Mouse (Mus musculus) kidney, postnatal 0 days (tissue): ENCODE results near the gene Dgki. TPM values are rescaled to one million over a fixed set of nuclear protein-coding genes. Genes with fewer than 3 reads are reported as not detected.
"Not testable (repeated sequence)": the region's sequence is repeated elsewhere in the genome, so short reads cannot be mapped to it uniquely, and the experiment has no call there.

Experiments used
- ATAC-seq: fragments of 200-750 bp; cut with Nextera tagmentation; replicated peaks from 2 replicates; pipeline ENCODE4 v1.8.0; 2017; ENCODE audit warnings: low read depth, moderate number of reproducible peaks, moderate TSS enrichment, moderate library complexity; ENCODE audit not compliant: low FRiP score
- DNase-seq: peaks from one replicate; pipeline ENCODE4 v3.0.0-alpha.2; 2016; ENCODE audit warnings: low spot score
- H3K27ac ChIP-seq: fragments of 300-500 bp; sonication (generic); 2 replicates; pipeline ENCODE4 v1.5.1; 2014; ENCODE audit warnings: mild to moderate bottlenecking
- H3K27me3 ChIP-seq: fragments of 300-500 bp; sonication (generic); 2 replicates; pipeline ENCODE4 v1.6.1; 2014; ENCODE audit warnings: low read length, mixed read lengths; ENCODE audit not compliant: insufficient read depth
- H3K36me3 ChIP-seq: fragments of 300-500 bp; sonication (generic); 2 replicates; pipeline ENCODE4 v1.6.1; 2014; ENCODE audit warnings: low read length, mixed read lengths; ENCODE audit not compliant: insufficient read depth
- H3K4me1 ChIP-seq: fragments of 300-500 bp; sonication (generic); replicated peaks from 2 replicates; pipeline ENCODE4 v1.6.1; 2014; ENCODE audit warnings: antibody characterized with exemption, low read length, mixed read lengths; ENCODE audit not compliant: insufficient read depth
- H3K4me2 ChIP-seq: fragments of 300-500 bp; sonication (generic); 2 replicates; pipeline ENCODE4 v1.6.1; 2014; ENCODE audit warnings: mild to moderate bottlenecking, low read length, moderate library complexity, mixed read lengths
- H3K4me3 ChIP-seq: fragments of 300-500 bp; sonication (generic); replicated peaks from 2 replicates; pipeline ENCODE4 v1.5.1; 2014; ENCODE audit warnings: low read depth, low read length
- H3K9ac ChIP-seq: fragments of 300-500 bp; sonication (generic); 2 replicates; pipeline ENCODE4 v1.6.1; 2014; ENCODE audit warnings: low read depth, low read length
- H3K9me3 ChIP-seq: fragments of 300-500 bp; sonication (generic); replicated peaks from 2 replicates; pipeline ENCODE4 v1.6.1; 2016; ENCODE audit warnings: low read length, inconsistent platforms, mixed read lengths
- CTCF ChIP-seq: IDR thresholded peaks from 2 replicates; pipeline ENCODE4 v1.5.1; 2016; ENCODE audit warnings: antibody characterized with exemption, low read depth, mild to moderate bottlenecking, moderate library complexity
- WGBS: fragments of 180-500 bp; shearing (Covaris S2); extraction: QIAGEN DNeasy Blood & Tissue Kit; methylation state at CpG from one replicate; pipeline ENCODE4 v1.1.7; 2014; 5-methylcytosine and 5-hydroxymethylcytosine counted together
- polyA plus RNA-seq: library from polyadenylated mRNA; unstranded; fragments of >200 nt; fragmentation: Nextera tagmentation; extraction: Ambion mirVana; gene quantifications from 2 replicates; pipeline ENCODE4 v1.2.1, GENCODE M21; 2015

The Dgki gene
- polyA plus RNA-seq, 1 experiment from 2014 or later = 0.76 TPM

GRCm38 (mm10) chr6:37138816-37139215 is 161.2 kb downstream of the Dgki start:
- Histone ChIP-seq H3K9me3 (no peaks in the 10 kb centered on the region), H3K4me3 (no peak overlapping the region), H3K36me3 (no peaks in the 10 kb centered on the region), H3K27ac (no peak overlapping the region), H3K4me1 (no peaks in the 10 kb centered on the region), H3K27me3 (no peaks in the 10 kb centered on the region), H3K9ac (no peak overlapping the region), H3K4me2 (no peak overlapping the region)
- no peak for TF ChIP-seq CTCF
- ATAC-seq = no peak
- no peak for DNase-seq

- ATAC-seq (no peak), DNase-seq (no peak)
- H3K4me2 ChIP-seq = no peak overlapping the region
- H3K9me3 ChIP-seq = no peaks in the 10 kb centered on the region
- no peak overlapping the region for H3K4me3 ChIP-seq
- no peaks in the 10 kb centered on the region for H3K36me3 ChIP-seq
- no peaks in the 10 kb centered on the region for H3K27me3 ChIP-seq
- no peaks in the 10 kb centered on the region for H3K4me1 ChIP-seq
- H3K9ac ChIP-seq = no peak overlapping the region
- TF ChIP-seq CTCF = no peak
- H3K27ac ChIP-seq = no peak overlapping the region
- 73% methylated on average over 4 of the region's 4 CpGs for WGBS
Observed at GRCm38 (mm10) chr6:37131257-37131656, 168.7 kb downstream of the Dgki start.

DNA sequence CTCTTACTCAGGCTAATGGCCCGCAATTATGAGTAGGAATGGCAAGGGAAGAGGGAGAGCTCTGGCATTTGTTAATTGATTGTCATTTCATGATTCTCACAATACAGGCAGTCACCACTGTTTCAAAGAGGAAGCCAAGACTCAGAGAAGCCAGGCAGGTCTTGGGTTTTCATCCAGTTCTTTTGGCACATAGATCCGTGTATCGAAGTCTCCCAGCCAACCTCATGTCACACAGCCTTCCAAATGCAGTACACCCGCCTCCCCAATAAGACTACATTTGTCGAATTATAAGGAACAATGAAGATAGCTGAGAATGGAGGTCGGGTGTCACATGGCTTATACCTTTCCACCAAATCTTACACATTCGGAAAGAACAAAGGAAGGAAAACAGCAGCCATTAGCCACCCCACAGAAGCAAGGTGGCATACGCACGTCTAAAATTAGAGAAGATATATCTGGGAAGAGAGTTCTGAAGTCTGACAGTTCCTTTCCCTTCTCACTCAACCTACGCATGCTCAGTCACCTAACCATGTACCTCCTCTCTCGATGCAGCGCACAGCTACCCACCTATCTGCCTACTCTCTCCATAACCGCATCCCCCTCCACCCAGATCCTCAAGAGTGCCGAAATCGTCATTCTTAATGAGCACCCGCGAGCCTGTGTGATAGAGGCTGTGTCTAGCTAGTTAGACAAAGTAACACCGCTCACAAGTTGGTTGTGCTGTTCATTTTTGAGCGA is 179.4 kb downstream of the Dgki start:
- DNase-seq (no peak), ATAC-seq (no peak)
- Histone ChIP-seq H3K27me3 (no peaks in the 10 kb centered on the region), H3K4me1 (no peaks in the 10 kb centered on the region), H3K4me2 (no peak overlapping the region), H3K9me3 (no peaks in the 10 kb centered on the region), H3K9ac (no peak overlapping the region), H3K36me3 (no peaks in the 10 kb centered on the region), H3K4me3 (no peak overlapping the region), H3K27ac (no peak overlapping the region)
- 91% methylated on average over 19 of the region's 19 CpGs for WGBS
- TF ChIP-seq CTCF = no peak

DNA sequence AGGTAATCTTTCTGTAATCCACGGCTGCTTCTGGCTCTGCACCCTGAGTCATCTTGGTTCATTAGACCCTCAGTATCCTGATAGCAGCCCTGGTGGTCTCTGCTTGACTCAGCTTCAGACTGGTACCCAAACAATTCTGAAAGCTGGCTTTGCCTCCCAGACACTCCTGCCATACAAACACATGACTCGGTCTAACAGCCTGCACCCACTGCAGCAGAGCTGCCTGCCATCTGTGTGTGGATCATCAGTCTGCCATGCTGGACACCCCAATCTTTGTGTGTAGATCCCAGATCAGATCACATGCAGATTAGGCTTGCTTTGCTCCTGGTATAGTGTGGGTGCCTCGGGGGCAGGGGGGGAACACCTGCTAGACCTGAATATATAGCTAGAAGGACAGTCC is 180.8 kb downstream of the Dgki start:
- 79% methylated on average over 3 of the region's 3 CpGs for WGBS
- ATAC-seq = no peak
- no peak for DNase-seq

GRCm38 (mm10) chr6:37113048-37113447 is 186.9 kb downstream of the Dgki start:
- no peak overlapping the region for H3K27ac ChIP-seq
- TF ChIP-seq CTCF = no peak
- H3K4me1 ChIP-seq = no peaks in the 10 kb centered on the region
- H3K4me3 ChIP-seq = no peak overlapping the region
- H3K27me3 ChIP-seq = no peaks in the 10 kb centered on the region
- H3K9me3 ChIP-seq = no peaks in the 10 kb centered on the region
- H3K36me3 ChIP-seq = no peaks in the 10 kb centered on the region
- DNase-seq (no peak), ATAC-seq (no peak)
- 89% methylated on average over 4 of the region's 4 CpGs for WGBS
- no peak overlapping the region for H3K9ac ChIP-seq
- no peak overlapping the region for H3K4me2 ChIP-seq

More for the DNA sequence above, 180.8 kb downstream of the Dgki start:
- Histone ChIP-seq H3K9me3 (no peaks in the 10 kb centered on the region), H3K27ac (no peak overlapping the region), H3K4me3 (no peak overlapping the region), H3K9ac (no peak overlapping the region), H3K4me1 (no peaks in the 10 kb centered on the region), H3K36me3 (no peaks in the 10 kb centered on the region), H3K4me2 (no peak overlapping the region), H3K27me3 (no peaks in the 10 kb centered on the region)
- TF ChIP-seq CTCF = no peak

DNA sequence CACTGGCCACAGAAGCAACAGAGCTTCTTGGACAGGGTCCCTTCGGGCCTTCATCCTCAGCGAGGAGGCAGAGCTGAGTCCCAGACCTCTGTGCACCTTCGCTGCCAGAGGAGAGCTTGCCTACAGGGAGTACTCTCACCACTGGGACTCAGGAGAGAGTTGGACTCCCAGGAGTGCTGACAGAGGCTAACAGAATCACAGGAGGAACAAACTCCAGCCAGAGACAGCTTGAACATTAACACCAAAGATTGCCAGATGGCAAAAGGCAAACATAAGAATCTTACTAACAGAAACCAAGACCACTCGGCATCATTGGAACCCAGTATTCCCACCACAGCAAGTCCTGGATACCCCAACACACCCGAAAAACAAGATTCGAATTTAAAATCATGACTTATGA is 193.7 kb downstream of the Dgki start:
- not testable (repeated sequence) for H3K36me3 ChIP-seq, H3K9me3 ChIP-seq, ATAC-seq, H3K4me3 ChIP-seq, H3K4me1 ChIP-seq, H3K27ac ChIP-seq, H3K9ac ChIP-seq, H3K4me2 ChIP-seq, H3K27me3 ChIP-seq, DNase-seq
- 95% methylated on average over 6 of the region's 6 CpGs for WGBS

DNA sequence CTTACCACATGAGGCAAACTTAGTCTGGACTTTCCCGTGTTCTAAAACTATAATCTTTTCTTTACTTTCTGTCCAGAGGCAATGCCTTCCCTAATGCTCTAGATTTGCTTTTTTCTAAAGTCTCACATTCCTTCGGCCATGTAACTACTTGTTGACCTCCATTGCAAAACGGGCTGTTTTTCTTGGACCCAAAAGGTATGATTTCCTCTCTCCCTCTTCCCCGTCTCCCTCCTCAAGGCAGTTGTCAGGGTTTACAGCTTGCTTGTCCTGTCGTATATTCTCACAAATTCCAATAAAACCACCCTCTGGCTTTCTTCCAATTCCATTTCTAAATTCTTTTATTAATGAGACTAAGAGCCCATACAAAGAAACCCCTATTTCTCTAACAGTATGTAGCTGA is 199.6 kb downstream of the Dgki start:
- no peak overlapping the region for H3K4me2 ChIP-seq
- H3K9ac ChIP-seq = no peak overlapping the region
- no peaks in the 10 kb centered on the region for H3K36me3 ChIP-seq
- DNase-seq (peak; percentile 84), ATAC-seq (no peak)
- H3K9me3 ChIP-seq = no peaks in the 10 kb centered on the region
- whole genome bisulfite sequencing = 44% methylated on average over 5 of the region's 5 CpGs
- no peak overlapping the region for H3K4me3 ChIP-seq
- H3K27ac ChIP-seq = no peak overlapping the region
- TF ChIP-seq CTCF = no peak
- no peaks in the 10 kb centered on the region for H3K27me3 ChIP-seq
- no peaks in the 10 kb centered on the region; the same call in 1 of the 2 replicates for H3K4me1 ChIP-seq
